Mouse (Mus musculus) heart, postnatal 4 days (tissue): ENCODE results near the gene Pou2f3. TPM values are rescaled to one million over a fixed set of nuclear protein-coding genes. Genes with fewer than 3 reads are reported as not detected.

ENCODE experiments used
- DNase-seq: peaks from one replicate; pipeline ENCODE4 v3.0.0; 2021
- total RNA-seq, 2 experiments: library from RNA; stranded (reverse); gene quantifications; 2 replicates each; pipeline ENCODE4 v1.2.3; 2021

The Pou2f3 gene
- total RNA-seq, result under 1 TPM; 0.11 to 0.17 TPM

DNA sequence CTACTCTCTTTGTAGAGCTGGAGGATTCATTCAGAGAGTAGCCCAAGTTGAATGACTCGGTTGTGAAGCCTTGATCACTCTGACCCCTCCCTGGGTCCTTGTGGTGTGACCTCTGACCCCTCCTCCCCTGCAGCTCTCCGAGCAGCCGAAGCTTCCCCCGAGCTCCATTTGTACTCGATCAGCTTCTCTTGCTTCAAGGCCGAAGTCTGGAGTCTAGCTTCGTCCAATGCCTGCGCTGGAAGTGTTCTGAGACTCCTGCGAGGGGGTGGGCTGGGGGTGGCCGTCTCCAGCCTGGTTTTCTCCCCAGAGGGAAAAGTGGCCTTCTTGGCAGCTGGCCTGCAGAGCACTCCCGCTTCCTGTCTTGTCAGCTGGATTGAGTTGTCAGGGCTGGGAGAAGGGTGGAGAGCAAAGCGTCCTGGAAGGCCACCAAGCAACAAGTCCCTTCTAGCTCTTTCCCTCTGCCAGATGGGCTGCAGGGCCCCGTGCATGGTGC lies at the start of gene Pou2f3:
TSS of gene Pou2f3 (minus strand) at position 180 of the 493 bp plus-strand sequence.
- peak; percentile 88 for DNase-seq

DNA sequence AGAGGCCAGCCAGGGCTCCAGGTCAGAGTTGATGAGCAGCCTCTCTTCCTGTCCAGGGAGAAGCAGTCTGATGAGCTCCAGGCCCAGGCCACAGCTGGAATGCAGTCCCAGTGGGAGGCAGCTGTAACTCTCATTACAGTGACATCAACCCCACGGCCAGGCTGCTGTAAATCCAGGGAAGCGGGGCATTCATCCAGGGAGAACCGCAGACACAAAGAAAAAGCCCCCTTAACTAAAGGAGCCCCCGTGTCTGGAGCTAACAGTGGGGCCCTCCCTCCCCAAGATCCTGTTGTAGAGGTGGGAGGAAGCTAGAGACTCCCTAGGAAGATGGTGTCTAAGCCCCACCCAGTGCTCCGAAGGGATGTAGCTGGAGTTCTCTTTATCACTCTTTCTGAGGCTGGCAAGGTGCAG lies 43.1 kb upstream of the Pou2f3 start:
- peak; percentile 76 for DNase-seq

DNA sequence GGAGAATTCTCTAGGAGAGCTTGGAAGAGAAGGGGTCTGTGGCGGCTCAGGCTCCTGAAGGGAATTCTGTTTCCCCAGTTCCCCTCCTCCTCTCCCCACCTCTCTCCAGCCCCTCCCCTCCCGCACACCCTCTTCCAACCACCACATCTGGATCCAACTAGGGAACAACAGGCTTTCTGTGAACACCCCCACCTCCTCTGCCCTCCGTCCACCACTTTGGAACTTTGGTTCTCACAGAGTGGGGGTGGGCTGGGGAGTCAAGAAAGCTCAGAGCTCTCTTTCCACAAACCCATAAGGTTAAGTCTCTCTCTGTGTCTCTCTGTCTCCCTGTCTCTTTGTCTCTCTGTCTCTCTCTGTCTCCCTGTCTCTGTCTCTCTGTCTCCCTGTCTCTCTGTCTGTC lies 42.6 kb upstream of the Pou2f3 start:
- DNase-seq, result no peak

DNA sequence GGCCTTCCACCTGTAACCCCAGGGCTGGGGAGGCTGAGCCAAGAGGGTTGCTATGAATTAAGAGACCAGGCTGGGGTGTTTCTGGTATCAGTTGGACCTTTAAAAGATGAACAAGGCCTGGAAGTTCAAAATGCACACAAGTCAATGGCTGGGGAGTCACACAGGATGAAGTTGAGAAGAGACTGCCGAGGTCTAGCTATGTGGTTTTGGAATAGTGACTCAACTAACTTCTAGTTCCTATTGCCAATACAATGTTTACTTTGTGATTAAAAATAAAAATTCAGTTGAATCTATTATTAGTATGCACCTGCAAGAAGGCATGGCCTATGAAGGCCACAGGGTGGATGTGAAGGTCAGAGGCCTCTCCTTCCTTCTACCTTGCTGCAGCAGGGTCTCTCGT lies 41.6 kb upstream of the Pou2f3 start:
- no peak for DNase-seq

DNA sequence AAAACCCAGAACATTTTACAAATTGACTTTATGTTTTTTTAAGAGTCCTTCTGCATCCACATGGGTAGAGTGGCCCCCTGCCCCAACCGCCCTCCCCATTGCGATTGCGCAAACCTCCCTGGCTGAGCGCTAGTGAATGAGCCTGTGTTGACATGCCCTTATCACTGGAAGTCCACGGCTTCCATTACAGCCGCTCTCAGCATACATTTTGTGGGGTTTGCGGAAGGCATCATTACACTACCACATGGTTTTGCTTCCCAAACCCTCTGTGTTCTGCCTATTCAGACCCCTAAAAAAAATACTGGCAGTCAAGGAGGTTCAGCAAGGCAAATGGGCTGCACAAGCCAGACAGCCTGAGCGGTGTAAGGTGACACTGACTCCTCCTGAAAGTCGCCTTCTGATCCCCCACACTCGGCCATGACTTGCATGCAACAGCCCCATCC lies 36.6 kb upstream of the Pou2f3 start:
- no peak for DNase-seq

DNA sequence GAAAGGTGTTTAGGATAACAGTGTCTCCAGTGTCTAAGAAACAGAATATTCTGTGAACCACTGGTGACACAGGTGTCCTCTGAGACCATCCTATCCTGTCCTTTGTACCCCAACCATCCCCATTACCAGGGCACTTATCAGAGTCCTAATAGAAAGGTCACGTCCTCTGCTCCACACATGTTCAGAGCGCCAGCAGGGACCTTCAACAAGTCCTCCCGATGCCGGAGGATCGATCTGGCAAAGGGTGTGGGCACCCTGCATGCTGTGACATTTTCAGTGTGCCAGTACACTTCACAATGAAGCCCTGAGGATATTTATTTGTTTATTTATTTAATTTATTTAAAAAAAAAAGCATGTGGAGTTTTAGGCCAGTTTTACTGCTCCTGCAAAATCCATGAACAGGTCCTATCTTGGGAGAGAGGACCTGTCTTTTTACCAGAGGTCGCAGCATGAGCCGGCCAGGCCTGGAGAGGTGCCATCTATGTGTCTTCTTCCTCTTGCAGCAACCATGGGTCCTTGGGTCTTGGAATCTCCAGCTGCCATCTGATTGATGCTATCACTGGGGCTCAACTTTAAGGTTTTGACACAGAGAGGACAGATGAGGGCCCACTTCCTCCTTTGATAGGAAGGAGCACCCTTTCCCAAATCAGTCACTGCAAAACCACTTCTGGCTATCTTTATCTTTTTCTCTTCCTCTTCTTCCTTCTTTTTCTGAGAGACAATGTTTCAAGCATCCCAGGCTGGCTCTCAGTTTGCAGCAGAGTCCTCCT lies 35.8 kb upstream of the Pou2f3 start:
- no peak for DNase-seq

DNA sequence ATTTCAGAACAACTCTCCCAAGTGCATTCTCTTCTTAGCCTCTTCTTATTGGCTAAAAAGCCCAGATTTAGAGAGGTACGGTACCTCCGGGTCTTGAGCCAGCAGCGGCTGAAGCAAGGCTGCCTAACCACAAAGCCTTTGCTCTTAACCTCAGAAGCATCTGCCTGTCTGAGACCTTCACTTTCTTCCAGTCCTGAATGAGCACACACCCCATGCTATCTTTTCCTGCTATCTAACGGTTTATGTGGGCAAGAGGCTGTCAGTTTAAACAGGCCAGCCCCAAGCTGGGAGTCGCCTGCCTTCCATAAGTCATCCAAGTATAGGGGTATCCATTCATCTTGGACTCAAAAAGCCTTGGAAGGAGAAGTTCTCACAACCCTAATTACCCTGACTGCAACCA lies 32.3 kb upstream of the Pou2f3 start:
- DNase-seq, result no peak

DNA sequence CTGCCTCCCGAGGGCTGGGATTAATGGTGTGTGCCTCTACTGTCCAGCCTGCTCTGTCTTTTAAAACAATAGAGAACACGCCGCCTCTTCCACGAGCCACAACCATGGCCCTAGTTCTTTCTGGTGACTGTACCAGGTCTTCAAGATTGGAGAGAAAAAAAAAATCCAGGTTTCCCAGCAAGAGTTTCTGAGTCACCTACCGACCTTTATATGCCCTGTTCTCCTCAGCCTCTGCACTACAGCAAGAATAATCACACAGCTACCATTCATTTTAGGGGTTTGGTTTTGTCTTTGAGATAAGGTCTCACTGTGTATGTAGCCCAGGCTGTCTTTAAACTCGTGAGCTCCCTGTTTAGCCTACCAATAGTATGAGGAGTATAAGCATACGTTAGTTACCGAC lies 31.8 kb upstream of the Pou2f3 start:
- no peak for DNase-seq

DNA sequence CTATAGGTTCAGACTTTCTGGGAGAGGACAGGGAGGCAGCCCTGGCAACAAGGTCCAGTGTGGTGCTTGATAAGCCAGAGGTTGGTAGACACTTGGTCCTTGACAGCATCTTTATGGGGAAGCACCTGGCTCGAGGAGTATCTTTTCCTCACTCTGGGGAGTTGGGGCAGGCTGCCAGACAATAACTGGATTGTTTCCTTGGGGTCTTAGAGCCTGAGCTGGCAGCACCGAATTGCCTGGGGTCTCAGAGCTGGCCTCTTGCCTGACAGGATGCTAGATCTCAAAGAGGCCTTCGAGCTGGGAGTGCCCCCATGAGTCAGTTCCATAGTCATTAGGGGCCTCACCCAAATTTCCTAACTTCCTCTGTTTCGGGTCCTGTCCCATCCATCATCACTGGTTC lies 31.1 kb upstream of the Pou2f3 start:
- no peak for DNase-seq

DNA sequence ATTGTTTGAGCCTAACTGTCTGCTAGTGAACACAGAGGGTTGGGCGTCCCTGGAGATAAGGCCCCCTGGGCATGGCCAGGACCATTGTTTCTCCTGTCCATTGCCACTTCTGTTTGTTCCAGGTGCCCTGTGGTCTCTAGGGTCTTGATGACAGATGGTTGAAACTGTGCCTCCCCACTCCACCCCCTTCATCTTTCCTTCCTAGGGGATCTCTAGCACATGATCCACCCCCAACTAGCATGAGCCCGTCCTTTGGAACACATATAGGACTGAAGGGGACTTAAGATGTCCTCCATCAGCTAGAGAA lies 30.4 kb upstream of the Pou2f3 start:
- no peak for DNase-seq

DNA sequence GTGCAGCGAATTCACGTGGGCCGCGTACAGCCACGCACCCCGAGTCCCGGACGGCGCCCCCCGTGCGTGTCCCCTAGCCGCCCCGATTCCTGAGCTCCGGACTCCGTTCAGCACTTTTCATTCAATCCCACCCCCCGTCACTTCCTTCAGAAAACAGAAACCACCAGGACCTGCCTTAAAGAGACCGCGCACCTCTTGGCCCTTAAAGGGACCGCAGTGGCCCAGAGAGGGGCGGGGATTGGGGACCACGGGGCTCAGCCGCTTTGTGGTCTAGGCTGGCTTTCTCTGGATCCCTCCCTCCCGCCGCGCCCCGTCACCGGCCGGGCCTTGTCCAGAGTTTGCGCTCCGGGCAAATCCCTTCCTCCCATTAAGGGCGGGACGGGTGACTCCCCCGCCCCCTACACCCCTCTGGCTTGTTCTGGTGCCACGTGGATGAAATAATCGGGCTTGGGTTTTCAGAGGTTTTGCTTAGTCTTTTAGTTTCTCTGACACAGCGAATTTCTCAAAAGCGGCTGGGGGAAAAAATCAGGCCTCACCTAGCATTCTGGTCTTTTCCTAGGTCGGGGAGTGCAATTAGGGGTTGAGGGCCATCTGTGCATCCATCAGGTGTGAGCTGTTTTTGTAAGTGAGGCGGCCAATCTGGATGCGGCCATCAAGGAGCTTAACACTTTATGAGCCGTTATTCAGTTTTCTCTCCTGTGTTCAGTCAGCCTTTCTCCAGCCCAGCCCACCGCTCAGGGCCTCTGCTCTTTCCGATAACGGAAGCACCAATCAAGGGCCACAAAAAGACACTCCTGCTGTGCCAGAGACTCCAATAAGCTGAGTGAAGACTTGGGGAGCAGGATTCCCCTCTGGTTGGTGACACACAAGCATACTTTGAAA lies 29.8 kb upstream of the Pou2f3 start, which contains the start of gene Oaf:
TSS of gene Oaf (minus strand) at position 200 of the 882 bp plus-strand sequence.
- DNase-seq, result peak; percentile 92

DNA sequence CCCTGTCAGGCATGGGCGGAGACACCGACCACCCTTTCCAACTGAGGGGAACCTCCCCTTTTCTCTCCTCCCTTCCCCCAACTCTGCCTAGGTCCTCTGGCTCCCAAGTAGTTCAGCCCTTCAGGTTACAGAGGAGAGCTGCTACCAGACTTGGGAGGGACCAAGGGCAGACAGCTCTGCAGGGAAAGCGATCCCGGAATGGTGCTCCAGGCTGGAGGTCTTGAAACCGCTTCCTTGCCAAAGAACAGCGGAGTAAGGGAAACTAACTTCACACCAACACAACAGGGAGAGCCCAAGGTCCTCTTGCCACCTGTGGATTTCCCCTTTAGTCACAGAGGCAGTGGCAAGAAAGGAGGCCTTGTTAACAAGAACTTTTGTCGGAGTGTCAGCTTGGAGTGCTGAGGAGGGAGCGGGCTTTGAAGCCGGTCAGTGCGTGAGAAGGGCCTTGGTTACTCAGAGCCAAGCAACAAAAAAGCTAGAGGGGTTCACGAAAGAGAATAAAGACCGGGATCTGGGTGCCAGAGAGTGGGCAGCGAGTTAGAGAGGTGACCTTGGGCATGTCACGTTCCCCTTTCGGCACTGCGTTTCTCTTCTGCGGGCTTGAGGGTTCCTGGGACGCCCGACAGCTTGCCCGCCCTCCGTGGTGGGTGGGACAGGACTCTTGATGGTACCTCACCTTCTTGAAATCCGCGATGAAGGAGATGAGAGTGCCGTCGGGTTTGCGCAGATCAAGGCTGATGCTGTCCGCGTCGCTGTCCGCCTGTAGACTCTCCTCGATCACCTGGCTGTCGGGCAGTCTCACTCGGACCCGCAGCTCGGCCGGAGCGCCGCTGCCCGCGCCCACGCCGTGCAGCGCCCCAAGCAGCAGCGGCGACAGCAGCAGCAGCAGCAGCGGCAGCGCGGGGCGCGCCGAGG lies 28.7 kb upstream of the Pou2f3 start:
- DNase-seq, result peak; percentile 24

DNA sequence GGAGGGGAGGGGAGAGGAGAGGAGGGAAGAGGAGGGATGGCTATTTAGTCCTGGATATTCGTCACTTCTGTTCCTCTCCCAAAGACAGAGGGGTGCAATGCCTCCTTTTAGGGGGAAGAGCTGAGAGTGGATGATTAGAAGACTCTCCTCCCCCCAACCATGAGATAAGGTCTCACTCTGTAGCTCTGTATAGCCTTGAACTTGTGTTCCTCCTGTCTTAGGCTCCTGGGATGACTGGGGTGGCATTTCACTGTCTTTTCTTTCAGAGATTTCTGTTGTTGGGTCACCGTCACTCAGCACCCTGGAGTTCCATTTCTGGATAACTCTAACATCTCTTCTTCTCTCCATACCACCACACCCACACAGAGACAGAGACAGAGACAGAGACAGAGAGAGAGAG lies 28.0 kb upstream of the Pou2f3 start:
- DNase-seq, result no peak

DNA sequence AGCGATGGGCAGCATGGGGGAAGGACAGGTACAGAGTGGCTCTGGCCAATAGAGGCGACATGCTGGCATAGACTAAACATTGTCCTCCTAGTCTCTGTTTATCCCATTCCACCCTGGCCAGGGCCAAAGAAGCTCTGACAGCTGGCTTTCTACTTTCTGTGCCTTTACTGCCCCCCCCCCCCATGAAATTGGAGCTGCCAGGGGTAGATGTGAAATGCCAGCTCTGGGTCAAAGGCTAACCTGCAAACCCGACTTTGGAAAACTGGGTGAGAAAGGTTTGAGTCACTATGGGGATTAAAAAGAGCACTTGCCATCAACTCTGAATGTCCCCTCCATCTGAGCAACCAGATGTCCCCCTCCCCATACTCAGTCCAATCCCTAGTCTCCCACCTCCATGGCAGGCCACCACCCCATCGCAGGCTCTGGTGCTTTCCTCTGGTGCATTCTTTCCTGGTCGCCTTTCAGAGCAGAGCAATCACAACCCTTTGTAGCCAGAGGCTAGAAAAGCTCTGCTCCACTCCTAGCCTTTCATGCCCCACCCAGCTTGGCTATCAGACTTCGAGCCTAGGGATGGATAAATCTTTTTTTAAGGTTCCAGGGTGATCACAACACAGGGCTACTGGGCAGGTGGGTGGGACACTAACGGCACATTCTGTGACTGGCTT lies 27.1 kb upstream of the Pou2f3 start:
- DNase-seq, result no peak

DNA sequence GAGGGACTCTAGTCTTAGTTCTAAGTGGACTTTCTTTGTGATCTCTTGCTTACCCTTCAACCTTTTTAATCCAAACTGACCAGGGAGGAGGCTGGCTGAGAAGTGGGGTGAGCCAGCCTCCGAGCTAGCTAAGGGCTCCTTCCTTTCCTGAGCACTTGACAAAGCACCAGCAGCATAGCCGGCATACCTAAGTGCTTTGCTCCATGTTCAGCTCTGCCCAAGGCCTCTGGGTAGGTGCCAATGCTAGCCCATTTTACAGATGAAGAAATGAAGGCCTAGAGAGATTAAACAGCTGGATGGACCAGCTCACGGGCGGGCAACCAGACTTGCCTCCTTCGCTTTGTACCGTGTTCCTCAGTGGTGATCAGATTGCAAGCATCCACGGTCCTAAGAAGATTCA lies 26.4 kb upstream of the Pou2f3 start:
- DNase-seq, result no peak

DNA sequence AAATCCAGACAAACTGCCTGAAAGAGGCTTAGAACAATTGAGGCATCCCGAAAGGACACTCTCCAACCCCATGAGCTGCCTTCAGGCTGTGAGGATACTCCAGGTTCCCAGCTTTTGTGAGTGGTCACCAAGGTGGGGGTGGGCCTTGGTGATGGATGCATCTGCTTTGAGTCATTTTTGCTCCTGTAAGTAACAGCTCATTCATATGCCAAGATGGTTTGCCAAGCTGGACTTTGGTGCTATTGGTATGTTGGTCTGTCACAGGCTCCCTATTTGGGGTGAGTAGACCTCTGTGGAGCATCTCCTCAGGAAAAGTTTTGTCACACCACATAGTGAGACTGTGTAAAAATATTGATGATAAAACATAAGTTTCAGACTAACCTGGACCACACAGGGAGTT lies 25.9 kb upstream of the Pou2f3 start:
- no peak for DNase-seq

DNA sequence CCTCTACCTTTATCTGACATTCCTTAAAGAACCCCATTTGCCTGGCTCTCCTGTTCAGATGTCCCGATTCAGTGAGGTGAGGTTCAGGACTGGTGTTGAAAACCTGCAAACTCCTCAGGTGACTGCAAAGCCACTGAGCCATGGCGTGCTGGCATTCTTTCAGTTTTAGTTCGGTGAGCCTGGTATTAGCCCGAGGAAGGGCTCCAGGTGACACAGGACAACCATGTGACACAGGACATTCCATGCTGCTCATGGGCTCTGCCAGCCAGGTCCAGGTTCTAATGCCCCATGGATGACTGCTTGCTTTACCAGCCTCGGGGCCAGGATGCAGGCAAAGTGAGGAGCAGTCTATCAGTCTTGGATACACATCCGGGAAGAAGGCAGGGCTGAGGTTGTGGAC lies 25.2 kb upstream of the Pou2f3 start:
- DNase-seq, result no peak

DNA sequence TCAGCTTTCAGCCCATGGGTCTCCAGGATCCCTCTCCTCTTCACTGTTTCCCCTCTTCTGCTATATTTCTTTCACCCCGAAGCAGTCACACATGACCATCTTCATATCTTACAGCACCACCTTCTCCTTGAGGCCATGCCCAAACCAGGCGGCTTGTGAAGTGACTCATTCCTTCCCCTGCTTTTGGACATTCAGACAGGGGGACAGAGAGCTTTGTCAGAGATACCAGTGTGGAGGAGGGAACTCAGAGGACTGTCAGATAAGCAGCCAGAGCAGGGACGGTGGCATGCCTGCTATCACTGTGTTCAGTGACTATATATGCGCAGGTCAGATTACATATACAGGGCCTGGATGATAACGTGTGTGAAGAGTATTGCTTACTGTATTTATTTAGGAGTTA lies 24.3 kb upstream of the Pou2f3 start:
- DNase-seq, result no peak

DNA sequence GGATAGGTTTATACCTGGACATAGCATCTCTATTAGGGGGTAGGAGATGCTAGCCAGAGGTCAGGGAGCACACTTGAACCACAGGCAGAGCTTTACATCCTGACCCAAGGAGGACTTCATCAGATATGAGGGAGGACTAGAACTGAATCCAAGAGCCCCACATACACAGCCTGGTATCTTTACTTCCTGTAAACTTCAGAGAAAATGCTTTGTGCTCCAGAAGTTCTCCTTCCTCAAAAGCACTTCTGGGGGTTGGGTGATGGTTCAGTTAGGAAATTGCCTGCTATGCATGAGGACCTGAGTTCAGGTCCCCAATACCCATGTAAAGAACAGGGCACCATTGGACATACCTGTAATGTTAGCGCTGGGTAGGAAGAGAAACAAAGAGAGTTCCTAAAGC lies 23.3 kb upstream of the Pou2f3 start:
- DNase-seq, result no peak

DNA sequence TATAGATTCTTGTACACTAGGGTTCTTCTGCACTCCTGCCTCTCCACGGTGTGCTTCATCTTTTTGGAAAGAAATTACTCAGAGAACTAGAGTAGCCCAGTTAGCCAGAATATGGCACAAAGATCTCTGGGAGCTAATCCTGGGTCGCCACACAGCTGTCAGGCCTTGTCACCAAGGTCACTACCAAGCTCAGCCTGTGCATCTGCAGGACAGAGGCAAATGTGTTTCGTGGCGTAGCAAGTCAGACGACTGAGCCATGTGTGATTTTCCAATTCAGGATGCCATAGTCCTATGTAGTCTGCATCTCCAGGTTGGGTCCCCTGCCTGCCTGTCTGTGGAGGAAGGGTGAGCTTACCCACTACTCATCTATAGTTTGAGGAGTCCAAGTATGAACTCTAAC lies 22.9 kb upstream of the Pou2f3 start:
- DNase-seq, result no peak

DNA sequence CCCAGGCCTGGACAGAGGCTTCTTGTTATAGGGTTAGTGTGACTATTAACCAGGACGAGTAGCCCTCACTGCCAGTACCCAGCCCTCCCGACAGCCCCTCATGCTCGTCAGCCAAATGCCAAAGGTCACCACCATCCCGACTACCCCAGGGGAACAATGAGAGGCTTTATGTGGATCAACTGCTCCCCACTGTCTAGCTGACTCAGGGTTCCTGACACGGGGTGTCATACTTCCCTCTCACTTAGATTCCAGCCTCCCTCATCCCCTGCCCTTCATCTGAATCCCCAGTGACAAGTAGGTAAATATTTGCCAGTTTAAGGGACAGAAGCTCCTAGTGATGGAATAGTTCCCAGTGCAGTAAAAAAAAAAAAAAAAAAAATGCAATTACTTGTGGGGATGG lies 22.1 kb upstream of the Pou2f3 start:
- no peak for DNase-seq

DNA sequence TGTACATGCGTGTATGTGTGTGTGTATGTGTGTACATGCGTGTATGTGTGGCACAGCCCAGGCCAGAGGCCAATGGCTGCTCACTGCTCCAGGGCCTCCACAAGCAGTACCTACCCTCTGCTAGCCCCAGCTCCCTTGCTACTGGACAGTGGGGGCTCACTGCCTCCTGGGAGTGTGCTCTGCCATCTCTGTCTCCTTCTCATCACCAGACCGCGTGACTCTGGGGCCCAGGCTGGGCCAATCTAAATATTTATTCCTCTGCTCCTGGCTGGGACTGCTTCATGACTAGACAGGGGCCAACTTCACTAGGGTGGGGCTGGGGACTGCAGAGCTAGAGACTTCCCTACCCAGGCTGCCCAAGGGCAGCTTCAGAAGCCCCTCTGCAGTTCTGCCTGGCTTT lies 21.6 kb upstream of the Pou2f3 start:
- peak; percentile 53 for DNase-seq
